Mouse (Mus musculus): ENCODE measurements around the gene Ash1l. TPM values are rescaled to one million over a fixed set of nuclear protein-coding genes. Genes with fewer than 3 reads are reported as not detected.

Gene Ash1l
- polyA plus RNA-seq (2012; rRNA removed): 5.7 and 6.0 TPM in 2 replicates

DNA sequence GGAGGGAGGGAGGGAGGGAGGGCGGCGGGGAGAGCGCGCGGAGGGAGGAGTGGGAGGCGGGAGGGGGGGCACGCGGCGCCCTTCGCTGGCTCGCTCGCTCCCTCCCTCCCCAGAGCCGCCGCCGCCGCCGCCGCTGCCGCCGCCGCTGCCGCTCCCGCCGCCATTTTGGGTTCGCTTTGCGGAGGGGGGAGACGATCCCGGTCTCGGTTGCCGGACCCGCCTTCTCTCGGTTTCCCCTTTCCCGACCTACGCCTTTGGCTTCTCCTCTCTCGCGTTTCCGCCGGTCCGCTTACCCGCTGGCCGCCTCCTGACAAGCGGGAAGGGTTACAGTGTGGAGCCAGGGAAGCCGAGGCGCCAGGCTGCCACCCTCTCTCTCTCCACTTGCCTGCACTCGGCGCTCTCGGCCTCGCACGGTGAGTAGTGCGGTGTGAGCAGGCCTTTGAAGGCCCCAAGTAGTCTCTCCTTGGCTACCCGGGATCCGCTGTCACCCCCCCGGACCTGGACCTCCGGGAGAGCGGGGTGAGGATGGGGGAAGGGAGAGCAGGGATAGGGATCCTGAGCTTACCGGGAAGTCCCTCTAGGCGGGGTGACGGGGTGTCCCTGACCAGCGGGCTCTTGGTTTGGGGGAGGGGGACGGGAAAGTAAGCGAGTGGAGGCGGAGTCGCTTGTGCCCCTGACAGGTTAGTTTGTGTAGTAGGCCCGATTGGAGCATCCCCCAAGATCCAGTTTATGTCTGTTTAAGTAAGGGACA, at the start of gene Ash1l, which contains the start of gene Dap3:
Ash1l (plus strand) TSS at position 47 of the 751 bp plus-strand sequence.
Dap3 (minus strand) TSS at position 606 of the 751 bp plus-strand sequence.
- Histone ChIP-seq H3K27ac (ENCODE audit: insufficient read depth, low read length) (peak within 1 kb of the TSS; percentile 97), H3K27me3 (ENCODE audit: control insufficient read depth, insufficient read depth, low read length) (no peaks in the 10 kb centered on the region), H3K36me3 (ENCODE audit: control insufficient read depth, insufficient read depth, low read length) (no peaks in the 10 kb centered on the region), H3K4me3 (ENCODE audit: extremely low read depth, insufficient read depth, insufficient read length) (peak within 1 kb of the TSS; percentile 93), H3K4me1 (ENCODE audit: control insufficient read depth, insufficient read depth, insufficient read length) (peaks cover 2% of the 10 kb centered on the region; the same call in 1 of the 2 replicates)
- TF ChIP-seq POLR2A (IDR thresholded peaks at IDR 0.05; ENCODE audit: low read depth, low read length) (peak; percentile 12; the same call in 1 of the 2 replicates), CTCF (IDR thresholded peaks at IDR 0.05; ENCODE audit: extremely low read depth, insufficient read depth, insufficient read length, insufficient replicate concordance) (peak; percentile 32; the same call in 1 of the 2 replicates)
- under 1% methylated on average over 41 of the region's 64 CpGs for WGBS
- peak; percentile 67 to 72 for DNase-seq (ENCODE audit: low read depth in 1 of 2, low spot score in 2 of 2)

DNA sequence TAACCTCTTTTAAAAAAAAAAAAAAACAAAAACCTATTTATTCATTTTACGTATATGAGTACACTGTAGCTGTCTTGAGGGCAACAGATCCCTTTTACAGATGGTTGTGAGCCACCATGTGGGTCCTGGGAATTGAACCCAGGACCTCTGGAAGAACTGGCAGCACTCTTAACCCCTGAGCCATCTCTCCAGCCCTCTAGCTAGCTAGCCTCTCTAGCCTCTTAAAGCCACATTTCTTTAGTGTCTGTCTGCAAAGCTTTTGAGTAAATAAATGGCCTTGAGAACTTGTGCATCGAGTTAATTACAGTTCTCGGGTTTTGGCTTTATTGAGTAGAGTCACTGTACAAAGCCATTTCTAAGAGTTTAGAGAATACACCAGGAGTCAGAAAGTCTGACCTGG, 45.6 kb upstream of the Ash1l start:
- Histone ChIP-seq H3K36me3 (ENCODE audit: control insufficient read depth, insufficient read depth, low read length) (peaks cover 49% of the 10 kb centered on the region), H3K27ac (ENCODE audit: insufficient read depth, low read length) (no peak overlapping the region), H3K4me3 (ENCODE audit: extremely low read depth, insufficient read depth, insufficient read length) (no peak overlapping the region), H3K27me3 (ENCODE audit: control insufficient read depth, insufficient read depth, low read length) (no peaks in the 10 kb centered on the region), H3K4me1 (ENCODE audit: control insufficient read depth, insufficient read depth, insufficient read length) (no peaks in the 10 kb centered on the region)
- TF ChIP-seq CTCF (IDR thresholded peaks at IDR 0.05; ENCODE audit: extremely low read depth, insufficient read depth, insufficient read length, insufficient replicate concordance) (no peak), POLR2A (IDR thresholded peaks at IDR 0.05; ENCODE audit: low read depth, low read length) (no peak)
- no peak for DNase-seq (ENCODE audit: low read depth in 1 of 2, low spot score in 2 of 2)
- WGBS: 92% methylated on average over 3 of the region's 3 CpGs

DNA sequence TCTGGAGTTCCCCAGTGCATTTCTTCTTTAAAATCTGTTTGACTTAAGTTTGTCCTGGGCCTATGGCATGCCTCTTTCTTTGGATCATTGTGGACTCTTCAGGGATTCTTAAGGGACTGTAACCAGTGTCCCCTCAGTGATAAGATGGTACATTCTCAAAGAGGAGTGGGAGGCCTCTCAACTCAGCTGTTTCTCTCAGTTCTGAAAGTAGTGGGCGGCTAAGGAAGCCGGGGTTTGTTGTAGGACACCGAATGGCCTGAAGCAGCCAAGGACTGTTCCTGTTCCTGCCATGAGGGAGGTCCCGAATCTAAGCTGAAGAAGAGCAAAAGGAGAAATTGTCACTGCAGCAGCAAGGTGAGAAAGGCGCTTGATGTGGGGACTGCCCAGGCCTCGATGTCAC, 45.2 kb upstream of the Ash1l start:
- 89% methylated on average over 6 of the region's 6 CpGs for WGBS
- Histone ChIP-seq H3K27me3 (ENCODE audit: control insufficient read depth, insufficient read depth, low read length) (no peaks in the 10 kb centered on the region), H3K4me1 (ENCODE audit: control insufficient read depth, insufficient read depth, insufficient read length) (no peaks in the 10 kb centered on the region), H3K27ac (ENCODE audit: insufficient read depth, low read length) (no peak overlapping the region), H3K36me3 (ENCODE audit: control insufficient read depth, insufficient read depth, low read length) (peaks cover 51% of the 10 kb centered on the region), H3K4me3 (ENCODE audit: extremely low read depth, insufficient read depth, insufficient read length) (no peak overlapping the region)
- no peak for DNase-seq (ENCODE audit: low read depth in 1 of 2, low spot score in 2 of 2)
- no peak for TF ChIP-seq POLR2A (IDR thresholded peaks at IDR 0.05; ENCODE audit: low read depth, low read length)
- no peak for TF ChIP-seq CTCF (IDR thresholded peaks at IDR 0.05; ENCODE audit: extremely low read depth, insufficient read depth, insufficient read length, insufficient replicate concordance)

DNA sequence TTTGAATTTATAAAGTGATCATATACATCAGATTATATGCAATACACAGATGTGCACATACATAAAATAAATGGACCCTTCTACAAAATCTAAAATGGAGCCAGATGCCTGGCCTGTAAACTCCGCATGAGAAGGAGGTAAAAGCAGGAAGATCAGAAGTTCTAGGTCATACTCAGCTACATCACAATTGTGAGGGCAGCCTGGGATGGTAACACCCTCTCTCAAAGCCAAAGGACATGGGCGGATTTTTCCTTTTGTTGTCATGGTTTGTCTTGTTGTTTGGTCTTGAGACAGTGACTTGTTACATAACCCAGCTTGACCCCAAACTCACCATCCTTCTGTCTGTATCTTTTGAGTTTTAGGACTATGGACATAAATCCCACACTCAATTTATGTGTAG, 44.7 kb upstream of the Ash1l start:
- Histone ChIP-seq H3K4me1 (ENCODE audit: control insufficient read depth, insufficient read depth, insufficient read length) (no peaks in the 10 kb centered on the region), H3K27me3 (ENCODE audit: control insufficient read depth, insufficient read depth, low read length) (no peaks in the 10 kb centered on the region), H3K4me3 (ENCODE audit: extremely low read depth, insufficient read depth, insufficient read length) (no peak overlapping the region), H3K27ac (ENCODE audit: insufficient read depth, low read length) (no peak overlapping the region), H3K36me3 (ENCODE audit: control insufficient read depth, insufficient read depth, low read length) (peaks cover 54% of the 10 kb centered on the region)
- WGBS: 93% methylated on average over 2 of the region's 2 CpGs
- TF ChIP-seq CTCF (IDR thresholded peaks at IDR 0.05; ENCODE audit: extremely low read depth, insufficient read depth, insufficient read length, insufficient replicate concordance) (no peak), POLR2A (IDR thresholded peaks at IDR 0.05; ENCODE audit: low read depth, low read length) (no peak)
- no peak for DNase-seq (ENCODE audit: low read depth in 1 of 2, low spot score in 2 of 2)

DNA sequence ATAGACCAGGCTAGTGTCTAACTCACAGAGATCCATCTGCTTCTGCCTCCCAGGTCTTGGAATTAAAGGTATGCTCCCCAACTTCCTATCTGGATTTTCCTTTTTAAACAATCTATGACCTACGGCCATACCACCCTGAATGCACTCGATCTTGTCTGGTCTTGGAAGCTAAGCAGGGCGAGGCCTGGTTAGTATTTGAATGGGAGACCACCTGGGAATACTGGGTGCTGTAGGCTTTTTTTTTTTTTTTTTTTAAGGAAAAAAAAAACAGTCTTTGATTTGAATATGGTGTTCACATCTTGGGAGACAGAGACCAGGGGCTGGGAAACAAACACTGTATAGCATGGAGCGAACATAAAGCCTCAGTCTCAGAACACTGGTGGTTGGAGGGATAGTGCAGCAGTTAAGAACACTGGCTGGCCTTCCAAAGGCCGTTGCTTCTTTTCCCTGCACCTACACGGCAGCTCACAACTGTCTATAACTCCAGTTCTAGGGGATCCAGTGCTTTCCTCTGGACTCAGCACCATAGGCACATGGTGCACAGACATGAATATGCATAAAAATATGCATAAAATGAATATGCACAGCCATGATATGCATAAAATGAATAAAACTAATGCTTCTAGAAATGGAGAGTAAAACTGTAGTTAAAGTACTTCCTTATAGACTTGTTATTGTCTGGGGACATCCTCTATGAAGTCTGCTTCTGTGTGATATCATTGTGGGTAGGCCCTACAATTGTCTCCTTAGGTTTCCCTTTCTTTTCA, 43.8 kb upstream of the Ash1l start:
- Histone ChIP-seq H3K27ac (ENCODE audit: insufficient read depth, low read length) (no peak overlapping the region), H3K27me3 (ENCODE audit: control insufficient read depth, insufficient read depth, low read length) (no peaks in the 10 kb centered on the region), H3K36me3 (ENCODE audit: control insufficient read depth, insufficient read depth, low read length) (peaks cover 57% of the 10 kb centered on the region), H3K4me3 (ENCODE audit: extremely low read depth, insufficient read depth, insufficient read length) (no peak overlapping the region), H3K4me1 (ENCODE audit: control insufficient read depth, insufficient read depth, insufficient read length) (no peaks in the 10 kb centered on the region)
- no peak for DNase-seq (ENCODE audit: low read depth in 1 of 2, low spot score in 2 of 2)
- 90% methylated on average over 6 of the region's 6 CpGs for WGBS
- no peak for TF ChIP-seq CTCF (IDR thresholded peaks at IDR 0.05; ENCODE audit: extremely low read depth, insufficient read depth, insufficient read length, insufficient replicate concordance)
- TF ChIP-seq POLR2A (IDR thresholded peaks at IDR 0.05; ENCODE audit: low read depth, low read length): no peak

DNA sequence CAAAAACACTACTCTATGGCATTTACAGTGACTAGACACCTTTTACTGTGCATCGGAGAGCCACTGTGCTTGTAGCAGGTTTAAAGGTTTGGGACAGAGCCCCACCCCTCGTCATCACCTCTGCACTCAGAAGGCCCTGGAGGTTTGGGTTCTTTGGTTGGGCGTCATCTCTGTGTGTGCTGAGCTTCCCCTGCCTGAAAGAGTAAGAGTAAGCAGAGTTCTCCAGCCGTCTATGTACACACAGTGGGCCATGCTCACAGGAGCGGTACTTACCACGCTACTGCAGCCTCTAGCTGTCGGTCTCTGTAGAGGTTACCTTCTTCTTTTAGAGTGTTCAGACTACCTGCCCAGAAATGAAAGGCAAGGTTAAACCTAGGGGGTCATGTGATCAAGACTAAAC, 37.8 kb upstream of the Ash1l start:
- no peaks in the 10 kb centered on the region; the same call in 1 of the 2 replicates for H3K4me1 ChIP-seq (ENCODE audit: control insufficient read depth, insufficient read depth, insufficient read length)
- TF ChIP-seq CTCF (IDR thresholded peaks at IDR 0.05; ENCODE audit: extremely low read depth, insufficient read depth, insufficient read length, insufficient replicate concordance): no peak
- TF ChIP-seq POLR2A (IDR thresholded peaks at IDR 0.05; ENCODE audit: low read depth, low read length): no peak
- WGBS: 93% methylated on average over 7 of the region's 7 CpGs
- H3K27ac ChIP-seq (ENCODE audit: insufficient read depth, low read length): no peak overlapping the region
- H3K4me3 ChIP-seq (ENCODE audit: extremely low read depth, insufficient read depth, insufficient read length): no peak overlapping the region
- H3K27me3 ChIP-seq (ENCODE audit: control insufficient read depth, insufficient read depth, low read length): no peaks in the 10 kb centered on the region
- DNase-seq (ENCODE audit: low read depth in 1 of 2, low spot score in 2 of 2): no peak
- H3K36me3 ChIP-seq (ENCODE audit: control insufficient read depth, insufficient read depth, low read length): peaks cover 32% of the 10 kb centered on the region
